In the genomic region with DNA sequence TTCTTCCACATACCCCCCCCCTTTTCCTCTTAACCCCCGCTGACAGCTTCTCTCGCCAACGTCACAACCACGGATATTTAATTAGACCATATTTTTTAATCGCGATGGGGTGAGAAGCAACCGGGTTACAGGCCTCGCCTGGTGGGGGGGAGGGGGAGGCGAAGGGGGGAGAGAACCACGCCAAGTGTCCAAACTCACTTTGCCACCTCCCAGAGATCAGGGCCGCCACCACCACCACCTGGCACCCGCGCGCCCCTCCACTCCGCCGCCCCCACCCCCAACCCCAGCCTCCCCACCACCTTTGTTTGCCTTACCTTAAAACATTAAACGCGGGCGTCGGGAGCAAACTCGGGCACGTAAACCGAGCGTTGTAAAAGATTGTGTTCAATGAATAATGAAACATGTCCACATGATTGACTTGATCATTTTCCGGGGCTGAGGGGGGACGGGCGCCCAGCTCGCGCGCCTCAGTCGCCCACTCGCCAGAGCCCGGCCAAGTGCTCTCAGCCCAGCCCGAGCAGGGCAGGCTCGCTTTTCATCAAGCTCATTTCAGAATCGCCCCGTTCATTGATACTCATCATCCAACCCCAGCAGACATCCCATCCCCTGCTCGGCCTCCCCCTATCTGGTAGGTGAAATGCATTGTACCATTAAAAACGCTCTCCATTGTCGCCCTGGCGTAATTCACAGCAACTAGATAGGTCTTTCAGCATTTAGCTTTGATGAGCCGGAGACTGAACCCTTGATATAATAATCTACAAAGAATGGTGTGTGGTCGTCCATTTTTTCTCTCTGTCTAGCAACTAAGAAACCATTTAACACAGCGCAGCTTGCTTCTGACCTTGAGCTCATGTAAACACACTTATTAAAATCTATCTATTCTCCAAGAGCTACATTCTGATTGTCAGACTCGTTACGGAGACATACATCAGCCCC, we compare ENCODE assay signal across 9 mouse cellular contexts. TPM values are rescaled to one million over a fixed set of nuclear protein-coding genes. Genes with fewer than 3 reads are reported as not detected.
DNase-seq lines count a peak whose midpoint lies in the region; ATAC-seq and TF ChIP-seq lines count a peak whose summit lies in the region.
"Had no signal": no experiment of that assay in that cellular context is flagged by ENCODE, and none has a peak within 500 bp of the region (broad histone marks: within the 10 kb centered on the region; RNA-seq: fewer than 3 reads in every experiment).

No protein-coding gene starts in this region.

- peak overlapping the region; percentile 95 for H3K4me2 ChIP-seq in kidney, postnatal 0 days (ENCODE audit: low read length)
- peak overlapping the region; percentile 99 for H3K4me2 ChIP-seq in embryonic facial prominence, embryonic 14.5 days (ENCODE audit: low read depth, low read length)
- peak overlapping the region; percentile 94 for H3K4me2 ChIP-seq in hindbrain, embryonic 16.5 days (ENCODE audit: low read length)
- peak overlapping the region; percentile 97 for H3K4me2 ChIP-seq in midbrain, embryonic 13.5 days (replicated peaks)

- H3K4me1 ChIP-seq in kidney, postnatal 0 days (replicated peaks; ENCODE audit: insufficient read depth, low read length), result peaks cover 17% of the 10 kb centered on the region; the same call in 1 of the 2 replicates
- H3K4me1 ChIP-seq in embryonic facial prominence, embryonic 14.5 days (ENCODE audit: control insufficient read depth, insufficient read depth, low read length), result peaks cover 6% of the 10 kb centered on the region; the same call in 1 of the 2 replicates
- peaks cover 14% of the 10 kb centered on the region for H3K4me1 ChIP-seq in hindbrain, embryonic 16.5 days (ENCODE audit: control insufficient read depth, insufficient read depth, low read depth, low read length)
- H3K4me1 ChIP-seq in midbrain, embryonic 13.5 days (replicated peaks), result peaks cover 32% of the 10 kb centered on the region

- TF ChIP-seq CTCF in kidney, postnatal 0 days (IDR thresholded peaks at IDR 0.05; ENCODE audit: low read depth), result no peak

- peak overlapping the region; percentile 49 for H3K4me3 ChIP-seq in kidney, postnatal 0 days (replicated peaks; ENCODE audit: low read depth, low read length)
- H3K4me3 ChIP-seq in embryonic facial prominence, embryonic 14.5 days (ENCODE audit: low read depth, low read length), result peak overlapping the region; percentile 57
- H3K4me3 ChIP-seq in hindbrain, embryonic 16.5 days (ENCODE audit: low read length), result peak overlapping the region; percentile 64
- peak overlapping the region; percentile 67 for H3K4me3 ChIP-seq in midbrain, embryonic 13.5 days (replicated peaks)

- DNase-seq in kidney, postnatal 0 days (ENCODE audit: low spot score), result peak; percentile 50
- no peak for DNase-seq in kidney, postnatal 36 days
- peak; percentile 8 for DNase-seq in adrenal gland, postnatal 14 days
- peak; percentile 20 for DNase-seq in embryonic facial prominence, embryonic 14.5 days (ENCODE audit: low spot score)
- DNase-seq in urinary bladder, postnatal 14 days (ENCODE audit: low spot score), result no peak

- H3K27me3 ChIP-seq in kidney, postnatal 0 days (ENCODE audit: insufficient read depth, low read length), result peaks cover 45% of the 10 kb centered on the region
- H3K27me3 ChIP-seq in embryonic facial prominence, embryonic 14.5 days (replicated peaks; ENCODE audit: control insufficient read depth, insufficient read depth, low read length), result peaks cover 88% of the 10 kb centered on the region
- no peaks in the 10 kb centered on the region; the same call in 1 of the 2 replicates for H3K27me3 ChIP-seq in hindbrain, embryonic 16.5 days (replicated peaks; ENCODE audit: control insufficient read depth, insufficient read depth, low read length)
- peaks cover 15% of the 10 kb centered on the region; the same call in 1 of the 2 replicates for H3K27me3 ChIP-seq in midbrain, embryonic 13.5 days

- H3K27ac ChIP-seq in kidney, postnatal 0 days, result peak overlapping the region; percentile 19; the same call in 1 of the 2 replicates
- H3K27ac ChIP-seq in embryonic facial prominence, embryonic 14.5 days (replicated peaks; ENCODE audit: low read depth, low read length), result no peak overlapping the region; the same call in 1 of the 2 replicates
- peak overlapping the region; percentile 85 for H3K27ac ChIP-seq in hindbrain, embryonic 16.5 days (ENCODE audit: low read depth, low read length)
- peak overlapping the region; percentile 89 for H3K27ac ChIP-seq in midbrain, embryonic 13.5 days

- H3K9me3 ChIP-seq in kidney, postnatal 0 days (replicated peaks; ENCODE audit: low read length), result no peaks in the 10 kb centered on the region
- H3K9me3 ChIP-seq in embryonic facial prominence, embryonic 14.5 days (ENCODE audit: control insufficient read depth, low read length), result no peaks in the 10 kb centered on the region
- no peaks in the 10 kb centered on the region for H3K9me3 ChIP-seq in hindbrain, embryonic 16.5 days (ENCODE audit: control insufficient read depth, low read length)
- H3K9me3 ChIP-seq in midbrain, embryonic 13.5 days, result no peaks in the 10 kb centered on the region

- under 1% methylated on average over 46 of the region's 46 CpGs for WGBS in kidney, postnatal 0 days
- under 1% methylated on average over 45 of the region's 46 CpGs for WGBS in embryonic facial prominence, embryonic 14.5 days
- WGBS in hindbrain, embryonic 16.5 days, result 0% methylated on average over 46 of the region's 46 CpGs
- under 1% methylated on average over 46 of the region's 46 CpGs for WGBS in midbrain, embryonic 13.5 days

- no peaks in the 10 kb centered on the region for H3K36me3 ChIP-seq in kidney, postnatal 0 days (ENCODE audit: insufficient read depth, low read length)
- H3K36me3 ChIP-seq in embryonic facial prominence, embryonic 14.5 days (ENCODE audit: control insufficient read depth, insufficient read depth, low read length), result no peaks in the 10 kb centered on the region
- H3K36me3 ChIP-seq in hindbrain, embryonic 16.5 days (ENCODE audit: control insufficient read depth, insufficient read depth, low read length), result no peaks in the 10 kb centered on the region
- H3K36me3 ChIP-seq in midbrain, embryonic 13.5 days, result no peaks in the 10 kb centered on the region

- no peak for ATAC-seq in kidney, postnatal 0 days (replicated peaks; ENCODE audit: low FRiP score, low read depth)
- ATAC-seq in embryonic facial prominence, embryonic 14.5 days (ENCODE audit: low read depth), result no peak
- ATAC-seq in hindbrain, embryonic 16.5 days, result peak; percentile 46
- peak; percentile 48 for ATAC-seq in midbrain, embryonic 13.5 days
- ATAC-seq in inflammation-experienced regulatory T-cells, adult 6 months, result no peak

- peak overlapping the region; percentile 9; the same call in 1 of the 2 replicates for H3K9ac ChIP-seq in kidney, postnatal 0 days (ENCODE audit: low read depth, low read length)
- peak overlapping the region; percentile 69 for H3K9ac ChIP-seq in embryonic facial prominence, embryonic 14.5 days (ENCODE audit: low read depth, low read length)
- peak overlapping the region; percentile 78 for H3K9ac ChIP-seq in hindbrain, embryonic 16.5 days (ENCODE audit: low read depth, low read length)
- H3K9ac ChIP-seq in midbrain, embryonic 13.5 days (replicated peaks), result peak overlapping the region; percentile 74

RNA-seq across cellular contexts. Expression of a gene that starts 0.8 kb away (rescaled TPM):
- polyA plus RNA-seq in kidney, postnatal 0 days (2015; fragmentation: Nextera tagmentation; extraction: Ambion mirVana), result 3.7 and 4.0 TPM in 2 replicates
- total RNA-seq in adrenal gland, postnatal 14 days (2021), result 6.3 and 6.8 TPM in 2 replicates
- polyA plus RNA-seq in embryonic facial prominence, embryonic 14.5 days (2014; fragmentation: Nextera tagmentation; extraction: Ambion mirVana), result 7.2 and 7.7 TPM in 2 replicates
- polyA plus RNA-seq in hindbrain, embryonic 16.5 days (2015; fragmentation: Nextera tagmentation; extraction: Ambion mirVana), result 28.5 and 31.0 TPM in 2 replicates
- polyA plus RNA-seq in midbrain, embryonic 13.5 days (2015; fragmentation: Nextera tagmentation; extraction: Ambion mirVana), result 41.5 and 43.4 TPM in 2 replicates
- polyA plus RNA-seq in inflammation-experienced regulatory T-cells, adult 6 months (2017; shearing (Covaris generic)), result under 1 TPM in 2 of 3 experiments, not detected in 1; 0.23 to 0.59 TPM
- total RNA-seq: MEL had no signal

Comparison
In these comparisons a context has a peak if more than half of its experiments do, and no peak if none do; other contexts are left out.
1. DNase-seq: peak in kidney, postnatal 0 days (single experiment), adrenal gland, postnatal 14 days (single experiment) and embryonic facial prominence, embryonic 14.5 days (single experiment); none in kidney, postnatal 36 days (0 of 2) and urinary bladder, postnatal 14 days (single experiment).
2. ATAC-seq: peak in hindbrain, embryonic 16.5 days (single experiment) and midbrain, embryonic 13.5 days (single experiment); none in kidney, postnatal 0 days (single experiment), embryonic facial prominence, embryonic 14.5 days (single experiment) and inflammation-experienced regulatory T-cells, adult 6 months (single experiment).
3. H3K9ac ChIP-seq: peak in every context shown above with its lines; median percentile 78 in hindbrain, embryonic 16.5 days; 74 in midbrain, embryonic 13.5 days; 69 in embryonic facial prominence, embryonic 14.5 days; 9 in kidney, postnatal 0 days.
4. Peak in every context shown above with its lines, with median percentiles within 50 percentile points of each other: H3K4me2 ChIP-seq and H3K4me3 ChIP-seq.